Mouse (Mus musculus): ENCODE data around the gene N4bp2. TPM values are rescaled to one million over a fixed set of nuclear protein-coding genes. Genes with fewer than 3 reads are reported as not detected.
"Not testable (repeated sequence)": the region's sequence is repeated elsewhere in the genome, so short reads cannot be mapped to it uniquely, and the experiment has no call there.

N4bp2 gene
- polyA plus RNA-seq, 1 experiment = 73.4 TPM

- H3K9me3 ChIP-seq (replicated peaks; ENCODE audit: control insufficient read depth, insufficient read depth, low read length, poor library complexity, severe bottlenecking) = no peaks in the 10 kb centered on the region
- no peak overlapping the region for H3K4me3 ChIP-seq (ENCODE audit: low read depth, low read length)
- no peaks in the 10 kb centered on the region for H3K4me1 ChIP-seq (ENCODE audit: control insufficient read depth, insufficient read depth, low read length)
- H3K27ac ChIP-seq (ENCODE audit: insufficient read depth, low read length) = no peak overlapping the region
- no peaks in the 10 kb centered on the region for H3K27me3 ChIP-seq (ENCODE audit: control insufficient read depth, insufficient read depth, low read length, poor library complexity, severe bottlenecking)
- no peaks in the 10 kb centered on the region for H3K36me3 ChIP-seq (ENCODE audit: control insufficient read depth, insufficient read depth, low read length, poor library complexity, severe bottlenecking)
- TF ChIP-seq POLR2A (IDR thresholded peaks at IDR 0.05; ENCODE audit: insufficient read depth, low read length) (no peak), CTCF (IDR thresholded peaks at IDR 0.05; ENCODE audit: low read depth, low read length) (no peak), EP300 (IDR thresholded peaks at IDR 0.05; ENCODE audit: insufficient read depth, low read depth, low read length) (no peak)
- no peak overlapping the region for H3K9ac ChIP-seq (ENCODE audit: low read depth, poor library complexity, severe bottlenecking)
Measured at GRCm38 (mm10) chr5:65768007-65768406, 4.7 kb downstream of the N4bp2 start.

GRCm38 (mm10) chr5:65770065-65770464, 6.7 kb downstream of the N4bp2 start:
- Histone ChIP-seq H3K4me3 (ENCODE audit: low read depth, low read length) (no peak overlapping the region), H3K27ac (ENCODE audit: insufficient read depth, low read length) (no peak overlapping the region), H3K36me3 (ENCODE audit: control insufficient read depth, insufficient read depth, low read length, poor library complexity, severe bottlenecking) (no peaks in the 10 kb centered on the region), H3K9ac (ENCODE audit: low read depth, poor library complexity, severe bottlenecking) (no peak overlapping the region), H3K27me3 (ENCODE audit: control insufficient read depth, insufficient read depth, low read length, poor library complexity, severe bottlenecking) (no peaks in the 10 kb centered on the region), H3K9me3 (replicated peaks; ENCODE audit: control insufficient read depth, insufficient read depth, low read length, poor library complexity, severe bottlenecking) (no peaks in the 10 kb centered on the region), H3K4me1 (ENCODE audit: control insufficient read depth, insufficient read depth, low read length) (no peaks in the 10 kb centered on the region)
- TF ChIP-seq POLR2A (IDR thresholded peaks at IDR 0.05; ENCODE audit: insufficient read depth, low read length) (no peak), CTCF (IDR thresholded peaks at IDR 0.05; ENCODE audit: low read depth, low read length) (no peak), EP300 (IDR thresholded peaks at IDR 0.05; ENCODE audit: insufficient read depth, low read depth, low read length) (no peak)

- TF ChIP-seq POLR2A (IDR thresholded peaks at IDR 0.05; ENCODE audit: insufficient read depth, low read length) (no peak), CTCF (IDR thresholded peaks at IDR 0.05; ENCODE audit: low read depth, low read length) (no peak), EP300 (IDR thresholded peaks at IDR 0.05; ENCODE audit: insufficient read depth, low read depth, low read length) (no peak)
- H3K4me1 ChIP-seq (ENCODE audit: control insufficient read depth, insufficient read depth, low read length) = no peaks in the 10 kb centered on the region
- H3K27me3 ChIP-seq (ENCODE audit: control insufficient read depth, insufficient read depth, low read length, poor library complexity, severe bottlenecking) = no peaks in the 10 kb centered on the region
- H3K36me3 ChIP-seq (ENCODE audit: control insufficient read depth, insufficient read depth, low read length, poor library complexity, severe bottlenecking) = no peaks in the 10 kb centered on the region
- no peak overlapping the region for H3K27ac ChIP-seq (ENCODE audit: insufficient read depth, low read length)
- H3K9ac ChIP-seq (ENCODE audit: low read depth, poor library complexity, severe bottlenecking) = no peak overlapping the region
- no peaks in the 10 kb centered on the region for H3K9me3 ChIP-seq (replicated peaks; ENCODE audit: control insufficient read depth, insufficient read depth, low read length, poor library complexity, severe bottlenecking)
- no peak overlapping the region for H3K4me3 ChIP-seq (ENCODE audit: low read depth, low read length)
Measured at GRCm38 (mm10) chr5:65770493-65770892, 7.2 kb downstream of the N4bp2 start.

- H3K9ac ChIP-seq (ENCODE audit: low read depth, poor library complexity, severe bottlenecking); H3K4me1 ChIP-seq (ENCODE audit: control insufficient read depth, insufficient read depth, low read length); H3K9me3 ChIP-seq (replicated peaks; ENCODE audit: control insufficient read depth, insufficient read depth, low read length, poor library complexity, severe bottlenecking); H3K27ac ChIP-seq (ENCODE audit: insufficient read depth, low read length); H3K27me3 ChIP-seq (ENCODE audit: control insufficient read depth, insufficient read depth, low read length, poor library complexity, severe bottlenecking); H3K36me3 ChIP-seq (ENCODE audit: control insufficient read depth, insufficient read depth, low read length, poor library complexity, severe bottlenecking); H3K4me3 ChIP-seq (ENCODE audit: low read depth, low read length): not testable (repeated sequence)
Measured at GRCm38 (mm10) chr5:65773957-65774356, 10.6 kb downstream of the N4bp2 start.

- no peak overlapping the region for H3K27ac ChIP-seq (ENCODE audit: insufficient read depth, low read length)
- H3K36me3 ChIP-seq (ENCODE audit: control insufficient read depth, insufficient read depth, low read length, poor library complexity, severe bottlenecking) = peaks cover 5% of the 10 kb centered on the region; the same call in 1 of the 2 replicates
- no peaks in the 10 kb centered on the region for H3K4me1 ChIP-seq (ENCODE audit: control insufficient read depth, insufficient read depth, low read length)
- no peaks in the 10 kb centered on the region for H3K27me3 ChIP-seq (ENCODE audit: control insufficient read depth, insufficient read depth, low read length, poor library complexity, severe bottlenecking)
- H3K9ac ChIP-seq (ENCODE audit: low read depth, poor library complexity, severe bottlenecking) = no peak overlapping the region
- TF ChIP-seq EP300 (IDR thresholded peaks at IDR 0.05; ENCODE audit: insufficient read depth, low read depth, low read length) = no peak
- TF ChIP-seq CTCF (IDR thresholded peaks at IDR 0.05; ENCODE audit: low read depth, low read length) = no peak
- TF ChIP-seq POLR2A (IDR thresholded peaks at IDR 0.05; ENCODE audit: insufficient read depth, low read length) = no peak
- H3K4me3 ChIP-seq (ENCODE audit: low read depth, low read length) = no peak overlapping the region
- no peaks in the 10 kb centered on the region for H3K9me3 ChIP-seq (replicated peaks; ENCODE audit: control insufficient read depth, insufficient read depth, low read length, poor library complexity, severe bottlenecking)
Measured at GRCm38 (mm10) chr5:65776166-65776565, 12.8 kb downstream of the N4bp2 start.

GRCm38 (mm10) chr5:65776907-65777306, 13.6 kb downstream of the N4bp2 start:
- Histone ChIP-seq H3K36me3 (ENCODE audit: control insufficient read depth, insufficient read depth, low read length, poor library complexity, severe bottlenecking) (peaks cover 5% of the 10 kb centered on the region; the same call in 1 of the 2 replicates), H3K4me3 (ENCODE audit: low read depth, low read length) (no peak overlapping the region), H3K27me3 (ENCODE audit: control insufficient read depth, insufficient read depth, low read length, poor library complexity, severe bottlenecking) (no peaks in the 10 kb centered on the region), H3K9me3 (replicated peaks; ENCODE audit: control insufficient read depth, insufficient read depth, low read length, poor library complexity, severe bottlenecking) (no peaks in the 10 kb centered on the region), H3K4me1 (ENCODE audit: control insufficient read depth, insufficient read depth, low read length) (no peaks in the 10 kb centered on the region), H3K9ac (ENCODE audit: low read depth, poor library complexity, severe bottlenecking) (no peak overlapping the region), H3K27ac (ENCODE audit: insufficient read depth, low read length) (no peak overlapping the region)
- TF ChIP-seq CTCF (IDR thresholded peaks at IDR 0.05; ENCODE audit: low read depth, low read length) = no peak
- no peak for TF ChIP-seq EP300 (IDR thresholded peaks at IDR 0.05; ENCODE audit: insufficient read depth, low read depth, low read length)
- no peak for TF ChIP-seq POLR2A (IDR thresholded peaks at IDR 0.05; ENCODE audit: insufficient read depth, low read length)

GRCm38 (mm10) chr5:65778986-65779385, 15.7 kb downstream of the N4bp2 start:
- H3K4me3 ChIP-seq (ENCODE audit: low read depth, low read length); H3K9ac ChIP-seq (ENCODE audit: low read depth, poor library complexity, severe bottlenecking); H3K4me1 ChIP-seq (ENCODE audit: control insufficient read depth, insufficient read depth, low read length); H3K9me3 ChIP-seq (replicated peaks; ENCODE audit: control insufficient read depth, insufficient read depth, low read length, poor library complexity, severe bottlenecking); H3K27ac ChIP-seq (ENCODE audit: insufficient read depth, low read length); H3K27me3 ChIP-seq (ENCODE audit: control insufficient read depth, insufficient read depth, low read length, poor library complexity, severe bottlenecking); H3K36me3 ChIP-seq (ENCODE audit: control insufficient read depth, insufficient read depth, low read length, poor library complexity, severe bottlenecking): not testable (repeated sequence)
